14 mouse cellular contexts compared by ENCODE assay signal in the genomic region with DNA sequence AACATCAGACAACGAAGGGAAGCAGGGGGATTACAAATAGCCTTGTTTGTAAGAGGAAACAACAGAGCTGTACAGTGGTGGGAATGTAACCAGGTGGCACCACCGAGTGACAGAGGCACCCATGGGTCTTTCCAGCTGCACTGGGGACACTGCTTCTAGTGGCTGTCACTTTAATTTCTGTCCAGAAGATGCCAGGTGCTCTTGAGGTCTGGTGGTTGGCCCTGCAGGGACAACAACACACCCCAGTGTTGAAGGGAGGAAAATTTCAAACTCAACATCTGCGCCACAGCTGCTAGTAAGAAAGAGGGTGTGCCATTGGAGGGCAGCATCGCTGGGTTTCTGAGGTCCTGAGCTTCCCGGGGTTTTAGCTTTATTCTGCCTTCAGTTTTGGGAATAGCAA. TPM values are rescaled to one million over a fixed set of nuclear protein-coding genes. Genes with fewer than 3 reads are reported as not detected.
A peak's percentile ranks its signal among the peaks of the same experiment; 100 is the strongest.
DNase-seq lines count a peak whose midpoint lies in the region; ATAC-seq and TF ChIP-seq lines count a peak whose summit lies in the region.
"Had no signal": no experiment of that assay in that cellular context is flagged by ENCODE, and none has a peak within 500 bp of the region (broad histone marks: within the 10 kb centered on the region; RNA-seq: fewer than 3 reads in every experiment).

No protein-coding gene starts in this region.

- no peak overlapping the region for H3K9ac ChIP-seq in liver, embryonic 15.5 days
- no peak overlapping the region for H3K9ac ChIP-seq in forebrain, embryonic 15.5 days (replicated peaks)
- H3K9ac ChIP-seq: lung, embryonic 15.5 days had no signal

- no peak for DNase-seq in liver
- DNase-seq in thymus, postnatal 14 days = peak; percentile 74
- DNase-seq in kidney, adult 18-20 months = no peak
- DNase-seq: gastrocnemius, postnatal 25 days; kidney, postnatal 10 days; midbrain, embryonic 14.5 days; right cerebral cortex, postnatal 25 days had no signal

- WGBS in liver, embryonic 15.5 days (ENCODE audit: insufficient replicate concordance) = 39% methylated on average over 5 of the region's 5 CpGs
- WGBS in bone marrow, adult 2 months = 14% methylated on average over 5 of the region's 5 CpGs
- 17% methylated on average over 5 of the region's 5 CpGs for WGBS in macrophage (ENCODE audit: missing documents)
- 72% methylated on average over 5 of the region's 5 CpGs for WGBS in forebrain, embryonic 15.5 days

- H3K4me3 ChIP-seq in liver, embryonic 15.5 days (replicated peaks) = no peak overlapping the region
- H3K4me3 ChIP-seq in bone marrow, adult 2 months (replicated peaks; ENCODE audit: control insufficient read depth, low read depth, low read length) = peak overlapping the region; percentile 72
- peak overlapping the region; percentile 94 for H3K4me3 ChIP-seq in macrophage (ENCODE audit: inconsistent target)
- H3K4me3 ChIP-seq in forebrain, embryonic 15.5 days = no peak overlapping the region

- no peak for ATAC-seq in liver, embryonic 15.5 days (ENCODE audit: insufficient read depth)
- no peak for ATAC-seq in forebrain, embryonic 15.5 days (replicated peaks)
- ATAC-seq: forebrain, embryonic 16.5 days; inflammation-experienced regulatory T-cells, adult 6 months had no signal

- H3K79me2 ChIP-seq in macrophage (ENCODE audit: inconsistent target) = peaks cover 37% of the 10 kb centered on the region

- H3K27ac ChIP-seq in liver, embryonic 15.5 days (replicated peaks) = peak overlapping the region; percentile 42; the same call in 1 of the 2 replicates
- H3K27ac ChIP-seq in bone marrow, adult 2 months (ENCODE audit: control insufficient read depth, insufficient read depth, low read depth, low read length, poor library complexity) = peak overlapping the region; percentile 96
- H3K27ac ChIP-seq in macrophage = peak overlapping the region; percentile 97
- H3K27ac ChIP-seq in forebrain, embryonic 15.5 days (replicated peaks) = no peak overlapping the region
- H3K27ac ChIP-seq: lung, embryonic 15.5 days had no signal

- TF ChIP-seq CTCF in bone marrow, adult 2 months (IDR thresholded peaks at IDR 0.05; ENCODE audit: control insufficient read depth, insufficient read depth, low read length) = no peak

- TF ChIP-seq POLR2A in bone marrow, adult 2 months (IDR thresholded peaks at IDR 0.05; ENCODE audit: borderline replicate concordance, control insufficient read depth, low read depth, low read length) = no peak

- H3K27me3 ChIP-seq in liver, embryonic 15.5 days = peaks cover 25% of the 10 kb centered on the region
- H3K27me3 ChIP-seq in forebrain, embryonic 15.5 days = 0 out of 2 replicates have a peak, but pooled peaks cover 4% of the 10 kb centered on the region

- H3K4me1 ChIP-seq in liver, embryonic 15.5 days (replicated peaks) = 0 out of 2 replicates have a peak, but pooled peaks cover 4% of the 10 kb centered on the region
- H3K4me1 ChIP-seq in bone marrow, adult 2 months (ENCODE audit: control insufficient read depth, insufficient read depth, low read length) = peaks cover 6% of the 10 kb centered on the region; the same call in 1 of the 2 replicates
- peaks cover 8% of the 10 kb centered on the region; the same call in 1 of the 2 replicates for H3K4me1 ChIP-seq in forebrain, embryonic 15.5 days

- peak overlapping the region; percentile 60; the same call in 1 of the 2 replicates for H3K4me2 ChIP-seq in liver, embryonic 15.5 days
- H3K4me2 ChIP-seq in forebrain, embryonic 15.5 days (replicated peaks) = no peak overlapping the region

- no peaks in the 10 kb centered on the region for H3K36me3 ChIP-seq in liver, embryonic 15.5 days (replicated peaks)
- 0 out of 2 replicates have a peak, but pooled peaks cover 9% of the 10 kb centered on the region for H3K36me3 ChIP-seq in macrophage (ENCODE audit: inconsistent target)
- no peaks in the 10 kb centered on the region for H3K36me3 ChIP-seq in forebrain, embryonic 15.5 days
- H3K36me3 ChIP-seq: lung, embryonic 15.5 days had no signal

- no peaks in the 10 kb centered on the region for H3K9me3 ChIP-seq in liver, embryonic 15.5 days (replicated peaks)
- no peaks in the 10 kb centered on the region for H3K9me3 ChIP-seq in forebrain, embryonic 15.5 days
- H3K9me3 ChIP-seq: lung, embryonic 15.5 days had no signal

RNA-seq across cellular contexts. Expression of a gene that starts 1.3 kb away (rescaled TPM):
- 0.78 and 0.83 TPM in 2 replicates for polyA plus RNA-seq in liver, embryonic 15.5 days (2015; fragmentation: Nextera tagmentation; extraction: Ambion mirVana)
- 6.4 and 26.5 TPM in 2 replicates for polyA plus RNA-seq in bone marrow, adult 2 months (2011; ENCODE audit: insufficient read depth, insufficient read length, low replicate concordance, missing spikeins)
- total RNA-seq in macrophage (2018; cell fraction: chromatin; rRNA removed) = 1,000 to 10,000 TPM in 12 of 26 experiments, 100 to 1,000 TPM in 14; 297 to 1,526 (median 884) TPM
- 100 to 1,000 TPM; 121 to 414 (median 184) TPM for total RNA-seq in macrophage (2018; cell fraction: cytosol; rRNA removed)
- total RNA-seq in macrophage (2018; cell fraction: nucleus; rRNA removed) = 1,000 to 10,000 TPM in 4 of 26 experiments, 100 to 1,000 TPM in 22; 237 to 1,268 (median 592) TPM
- polyA plus RNA-seq in macrophage (2018) = 65.4 to 120 TPM (median 103 TPM) in 3 replicates
- polyA plus RNA-seq in forebrain, embryonic 15.5 days (2015; fragmentation: Nextera tagmentation; extraction: Ambion mirVana) = 0.11 and 0.20 TPM in 2 replicates

RNA-seq across cellular contexts. Expression of a gene that starts 30.0 kb away (rescaled TPM):
- 0.15 and 0.25 TPM in 2 replicates for polyA plus RNA-seq in liver, embryonic 15.5 days (2015; fragmentation: Nextera tagmentation; extraction: Ambion mirVana)
- polyA plus RNA-seq in bone marrow, adult 2 months (2011; ENCODE audit: insufficient read depth, insufficient read length, low replicate concordance, missing spikeins) = 0.72 TPM in 1 of 2 replicates, not detected in the other
- total RNA-seq in macrophage (2018; cell fraction: chromatin; rRNA removed) = 10 to 100 TPM in 8 of 26 experiments, 1 to 10 TPM in 18; 4.9 to 16.7 (median 8.2) TPM
- total RNA-seq in macrophage (2018; cell fraction: cytosol; rRNA removed) = 1 to 10 TPM; 1.6 to 3.6 (median 2.3) TPM
- total RNA-seq in macrophage (2018; cell fraction: nucleus; rRNA removed) = 10 to 100 TPM in 1 of 26 experiments, 1 to 10 TPM in 25; 4.2 to 10.9 (median 6.1) TPM
- 1.2 to 1.6 TPM (median 1.5 TPM) in 3 replicates for polyA plus RNA-seq in macrophage (2018)
- polyA plus RNA-seq in forebrain, embryonic 15.5 days (2015; fragmentation: Nextera tagmentation; extraction: Ambion mirVana) = 6.7 and 8.1 TPM in 2 replicates

Comparison
In these comparisons a context has a peak if more than half of its experiments do, and no peak if none do; other contexts are left out.
1. H3K4me3 ChIP-seq: peak in bone marrow, adult 2 months (single experiment) and macrophage (single experiment); none in liver, embryonic 15.5 days (single experiment) and forebrain, embryonic 15.5 days (single experiment).